Mouse (Mus musculus) heart, postnatal 10 days (tissue): ENCODE measurements around the gene 4931429L15Rik. TPM values are rescaled to one million over a fixed set of nuclear protein-coding genes. Genes with fewer than 3 reads are reported as not detected.
A peak's percentile ranks its signal among the peaks of the same experiment; 100 is the strongest.

Experiments used
- DNase-seq, 2 experiments: peaks; one replicate each; pipeline ENCODE4 v3.0.0; 2021
- intact Hi-C: fragments of 180-260 bp; cut with DNase I; formaldehyde crosslinking; loops from one replicate; pipeline ENCODE4 v1.15.1; 2025
- total RNA-seq, 2 experiments: library from RNA; stranded (reverse); gene quantifications; 2 replicates each; pipeline ENCODE4 v1.2.3; 2021

The 4931429L15Rik gene
- total RNA-seq, 2 experiments from 2014 or later, result not detected

GRCm38 (mm10) chr9:46328572-46329249 is 8.9 kb upstream of the 4931429L15Rik start:
- intact Hi-C loops, result no loop called here
- peak; percentile 24 to 43 for DNase-seq

- intact Hi-C loops, result no loop called here
- no peak for DNase-seq
These were observed 8.2 kb upstream of the 4931429L15Rik start for GRCm38 (mm10) chr9:46327706-46328571.

- no peak for DNase-seq
- intact Hi-C loops, result no loop called here
These were observed 7.1 kb upstream of the 4931429L15Rik start for GRCm38 (mm10) chr9:46326694-46327405.

- intact Hi-C loops, result no loop called here
- no peak for DNase-seq
These were observed 675 bp upstream of the 4931429L15Rik start for GRCm38 (mm10) chr9:46320461-46320860.

- intact Hi-C loops, result no loop called here
- DNase-seq, result no peak
These were observed 1.8 kb downstream of the 4931429L15Rik start for GRCm38 (mm10) chr9:46317957-46318356.

- intact Hi-C loops, result no loop called here
- no peak for DNase-seq
These were observed 2.9 kb downstream of the 4931429L15Rik start for GRCm38 (mm10) chr9:46316909-46317308.

GRCm38 (mm10) chr9:46316388-46316787 is 3.4 kb downstream of the 4931429L15Rik start:
- no peak for DNase-seq
- intact Hi-C loops, result no loop called here

- intact Hi-C loops, result no loop called here
- DNase-seq, result no peak
These were observed 3.9 kb downstream of the 4931429L15Rik start for GRCm38 (mm10) chr9:46315807-46316365.

GRCm38 (mm10) chr9:46314921-46315320 is 4.9 kb downstream of the 4931429L15Rik start:
- no peak for DNase-seq
- intact Hi-C loops, result loop anchor here (1.0 kb wide), 1 partner anchor 13 kb away; no protein-coding TSS in a partner anchor

GRCm38 (mm10) chr9:46314507-46314906 is 5.3 kb downstream of the 4931429L15Rik start:
- DNase-seq, result peak; percentile 78 to 83
- intact Hi-C loops, result loop anchor here (1.0 kb wide), 1 partner anchor 12 kb away; no protein-coding TSS in a partner anchor

- no peak for DNase-seq
These were observed 10.7 kb downstream of the 4931429L15Rik start for GRCm38 (mm10) chr9:46309121-46309520.

GRCm38 (mm10) chr9:46302142-46302541 is 17.6 kb downstream of the 4931429L15Rik start:
- intact Hi-C loops, result loop anchor here (1.0 kb wide), 1 partner anchor 12 kb away; no protein-coding TSS in a partner anchor
- DNase-seq, result peak; percentile 50 to 73

More at GRCm38 (mm10) chr9:46309121-46309520, 10.7 kb downstream of the 4931429L15Rik start:
- intact Hi-C loops, result no loop called here

- intact Hi-C loops, result no loop called here
- DNase-seq, result no peak
These were observed 21.4 kb downstream of the 4931429L15Rik start for GRCm38 (mm10) chr9:46298381-46298780.

GRCm38 (mm10) chr9:46282631-46283436 is 37.0 kb downstream of the 4931429L15Rik start, which contains the start of gene Bud13:
Gene Bud13 (plus strand): TSS chr9:46283008.
- intact Hi-C loops, result no loop called here
- peak; percentile 96 to 97 for DNase-seq

- intact Hi-C loops, result no loop called here
- DNase-seq, result no peak
These were observed 45.3 kb downstream of the 4931429L15Rik start for GRCm38 (mm10) chr9:46274494-46274893.

GRCm38 (mm10) chr9:46272677-46273454 is 46.9 kb downstream of the 4931429L15Rik start, which contains the start of gene Zpr1:
Gene Zpr1 (plus strand): TSS chr9:46273064.
- intact Hi-C loops, result no loop called here
- peak; percentile 92 to 94 for DNase-seq

- DNase-seq, result no peak
- intact Hi-C loops, result no loop called here
These were observed 47.7 kb downstream of the 4931429L15Rik start for GRCm38 (mm10) chr9:46272070-46272469.

- no peak for DNase-seq
- intact Hi-C loops, result no loop called here
These were observed 49.0 kb downstream of the 4931429L15Rik start for GRCm38 (mm10) chr9:46270782-46271181.

GRCm38 (mm10) chr9:46269125-46269524 is 50.7 kb downstream of the 4931429L15Rik start:
- DNase-seq, result no peak
- intact Hi-C loops, result no loop called here
